In the genomic region with DNA sequence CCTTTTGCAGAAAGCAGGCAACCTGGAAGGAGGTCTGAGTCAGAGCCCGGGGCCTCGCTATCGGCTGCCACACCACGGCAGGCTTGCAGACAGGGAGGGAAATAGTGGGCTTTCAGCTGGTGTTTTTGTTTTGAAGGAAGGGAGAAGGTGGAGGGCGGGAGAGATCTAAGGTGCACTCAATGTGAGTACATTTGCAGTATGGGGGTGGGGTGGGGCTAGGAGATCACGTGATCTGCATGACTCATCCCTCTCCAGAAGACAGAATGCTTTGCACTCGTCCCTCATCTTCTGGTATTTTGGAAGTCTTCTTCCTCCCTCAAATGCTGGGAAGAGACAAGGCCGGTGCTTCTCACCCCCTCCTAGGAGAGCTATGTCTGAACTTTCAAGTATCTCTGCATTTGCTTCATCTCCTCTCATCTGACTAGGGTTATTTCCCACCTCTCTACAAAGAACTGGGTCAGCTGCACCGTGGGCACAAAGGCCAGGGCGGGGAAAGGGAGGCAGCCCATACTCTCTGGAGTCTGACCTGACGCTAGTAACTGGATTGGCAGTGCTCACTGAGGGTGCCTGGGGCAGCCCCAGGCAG, we compare ENCODE assay signal across 8 mouse cellular contexts.
DNase-seq lines count a peak whose midpoint lies in the region; ATAC-seq and TF ChIP-seq lines count a peak whose summit lies in the region.

No protein-coding gene starts in this region.

- 0 out of 2 replicates have a peak overlapping the region, but pooled peaks have one; percentile 19 for H3K4me2 ChIP-seq in liver, embryonic 11.5 days

- no peak for TF ChIP-seq POLR2A in cerebellum, adult 2 months (IDR thresholded peaks at IDR 0.05; ENCODE audit: borderline replicate concordance, insufficient read depth, low read length)

- no peak overlapping the region for H3K9ac ChIP-seq in liver, embryonic 11.5 days (ENCODE audit: low read depth, low read length)

- peaks cover 24% of the 10 kb centered on the region for H3K4me1 ChIP-seq in cerebellum, adult 2 months (ENCODE audit: control insufficient read depth, insufficient read depth, low read length)
- peaks cover 3% of the 10 kb centered on the region; the same call in 1 of the 2 replicates for H3K4me1 ChIP-seq in liver, embryonic 11.5 days (replicated peaks; ENCODE audit: control insufficient read depth, insufficient read depth, low read length)

- 59% methylated on average over 11 of the region's 11 CpGs for WGBS in cerebellum, adult 2 months
- WGBS in liver, embryonic 11.5 days, result 41% methylated on average over 11 of the region's 11 CpGs

- peak; percentile 48 to 63 for DNase-seq in cerebellum, adult 2 months
- no peak for DNase-seq in cerebellum, adult 11-12 months
- DNase-seq in 3T3-L1 (ENCODE audit: low read depth, low spot score), result peak; percentile 64
- peak; percentile 67 for DNase-seq in adrenal gland, postnatal 14 days
- no peak for DNase-seq in liver, embryonic 11.5 days (ENCODE audit: low spot score)
- peak; percentile 81 for DNase-seq in thymus, postnatal 4 days
- no peak for DNase-seq in kidney, adult 8-10 months
- no peak for DNase-seq in spleen, adult 12 weeks (ENCODE audit: low spot score)

- no peaks in the 10 kb centered on the region for H3K9me3 ChIP-seq in liver, embryonic 11.5 days (ENCODE audit: control insufficient read depth, low read length)

- H3K36me3 ChIP-seq in liver, embryonic 11.5 days (ENCODE audit: control insufficient read depth, insufficient read depth, low read length), result no peaks in the 10 kb centered on the region

- no peaks in the 10 kb centered on the region for H3K27me3 ChIP-seq in cerebellum, adult 2 months (ENCODE audit: control insufficient read depth, insufficient read depth, low read length)
- H3K27me3 ChIP-seq in liver, embryonic 11.5 days (replicated peaks; ENCODE audit: control insufficient read depth, insufficient read depth, low read length), result no peaks in the 10 kb centered on the region

- no peak overlapping the region for H3K27ac ChIP-seq in cerebellum, adult 2 months (ENCODE audit: insufficient read depth, low read length)
- H3K27ac ChIP-seq in liver, embryonic 11.5 days (ENCODE audit: low read depth, low read length), result no peak overlapping the region

- TF ChIP-seq CTCF in cerebellum, adult 2 months (IDR thresholded peaks at IDR 0.05; ENCODE audit: borderline replicate concordance, insufficient read depth, low read depth, low read length), result no peak

- no peak overlapping the region for H3K4me3 ChIP-seq in cerebellum, adult 2 months (replicated peaks; ENCODE audit: insufficient read depth, low read depth, low read length)
- H3K4me3 ChIP-seq in liver, embryonic 11.5 days (ENCODE audit: low read depth, low read length), result no peak overlapping the region

- peak; percentile 59 for ATAC-seq in liver, embryonic 11.5 days (replicated peaks; ENCODE audit: low FRiP score)

Comparison
In these comparisons a context has a peak if more than half of its experiments do, and no peak if none do; other contexts are left out.
1. DNase-seq: peak in cerebellum, adult 2 months (2 of 2), 3T3-L1 (single experiment), adrenal gland, postnatal 14 days (single experiment) and thymus, postnatal 4 days (single experiment); none in cerebellum, adult 11-12 months (single experiment), liver, embryonic 11.5 days (single experiment), kidney, adult 8-10 months (0 of 2) and spleen, adult 12 weeks (single experiment).